Mouse (Mus musculus): Measurements from ENCODE around the gene Mgll. TPM values are rescaled to one million over a fixed set of nuclear protein-coding genes. Genes with fewer than 3 reads are reported as not detected.
A peak's percentile ranks its signal among the peaks of the same experiment; 100 is the strongest.

Gene Mgll
- total RNA-seq, 4 experiments from 2014 or later, result 162 to 167 (median 167) TPM

DNA sequence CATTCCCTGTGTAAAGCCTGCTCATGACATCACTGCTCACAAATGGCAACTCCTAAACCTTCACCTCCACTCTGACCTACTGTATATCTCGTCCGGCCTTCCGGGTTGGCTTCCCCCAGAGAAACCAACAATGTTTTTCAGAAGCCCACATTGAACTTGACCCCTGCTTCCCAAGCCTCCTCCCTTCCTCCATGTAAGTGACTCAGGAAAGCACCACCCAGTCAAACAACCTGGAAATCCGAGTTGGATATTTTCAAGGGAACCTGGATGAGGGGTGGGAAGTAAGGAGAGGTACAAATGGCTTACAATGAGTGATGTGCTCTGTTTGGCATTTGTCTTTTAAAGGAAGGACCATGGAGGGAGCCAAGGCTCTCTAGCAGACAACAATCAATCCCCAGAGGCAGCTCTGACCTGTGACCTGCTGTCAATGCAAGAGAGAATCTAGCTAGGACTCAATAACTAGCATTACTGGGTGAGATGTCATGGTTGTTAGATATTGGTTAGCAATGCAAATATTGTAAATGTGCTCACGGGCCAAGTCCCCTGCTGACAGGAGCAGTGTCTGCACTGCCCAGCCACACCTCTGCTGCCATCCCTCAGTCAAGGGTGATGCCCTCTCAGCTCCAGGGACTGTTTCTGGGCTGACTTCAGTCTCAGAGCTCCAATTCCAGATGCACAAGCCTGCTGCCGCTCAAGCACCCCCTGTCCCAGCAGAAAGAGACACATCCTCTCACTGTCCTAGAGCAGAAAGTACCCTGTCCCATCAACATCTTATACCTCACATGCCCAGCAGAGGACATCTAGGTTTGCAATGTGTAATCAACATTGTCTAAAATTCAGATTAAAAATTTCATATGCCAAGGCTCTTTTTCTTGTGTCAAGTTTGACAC lies 6.8 kb upstream of the Mgll start:
- DNase-seq (ENCODE audit: low spot score in 2 of 2), result no peak

DNA sequence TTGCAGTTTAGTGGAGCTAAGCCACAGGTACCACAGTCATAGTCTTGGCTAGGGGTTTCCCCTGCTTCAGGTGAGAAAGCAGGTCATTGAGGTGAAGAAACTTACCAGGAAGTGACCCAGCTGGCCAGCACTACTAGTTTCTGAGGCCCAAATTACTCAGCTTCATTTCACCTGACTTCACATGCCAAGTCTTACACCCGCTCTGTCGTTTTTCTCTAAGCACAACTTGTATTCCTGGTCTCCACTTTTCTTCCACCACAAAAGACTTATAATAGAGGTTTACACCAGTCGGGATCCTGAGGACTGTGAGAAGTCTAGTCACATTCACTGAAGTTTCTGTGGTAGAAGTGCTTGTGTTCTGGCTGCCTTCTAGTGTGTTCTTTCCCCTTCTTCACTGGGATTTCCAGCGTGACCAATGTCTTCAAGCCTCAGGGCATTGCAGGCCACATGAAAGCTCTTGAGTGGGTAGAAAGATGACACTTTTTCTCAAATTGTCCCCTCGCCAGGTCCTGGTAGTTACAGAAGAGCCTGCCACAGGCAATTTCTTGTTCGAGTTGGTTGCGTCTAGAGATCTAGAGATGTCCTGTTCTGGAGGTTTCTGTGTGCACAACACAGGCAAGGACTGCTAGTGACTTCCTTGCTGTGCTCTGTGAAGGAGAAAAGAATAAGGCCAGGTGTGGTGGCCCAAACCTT lies 6.0 kb upstream of the Mgll start:
- no peak for DNase-seq (ENCODE audit: low spot score in 2 of 2)

GRCm38 (mm10) chr6:88721059-88721458 lies 3.2 kb upstream of the Mgll start:
- DNase-seq (ENCODE audit: low spot score in 2 of 2), result no peak

- DNase-seq (ENCODE audit: low spot score in 2 of 2), result no peak
These were observed 1.3 kb upstream of the Mgll start for GRCm38 (mm10) chr6:88722906-88723305.

- no peak for DNase-seq (ENCODE audit: low spot score in 2 of 2)
These were observed 353 bp upstream of the Mgll start for GRCm38 (mm10) chr6:88723806-88724312.

- DNase-seq (ENCODE audit: low spot score in 2 of 2), result no peak
These were observed 1.4 kb downstream of the Mgll start for GRCm38 (mm10) chr6:88725590-88725989.

DNA sequence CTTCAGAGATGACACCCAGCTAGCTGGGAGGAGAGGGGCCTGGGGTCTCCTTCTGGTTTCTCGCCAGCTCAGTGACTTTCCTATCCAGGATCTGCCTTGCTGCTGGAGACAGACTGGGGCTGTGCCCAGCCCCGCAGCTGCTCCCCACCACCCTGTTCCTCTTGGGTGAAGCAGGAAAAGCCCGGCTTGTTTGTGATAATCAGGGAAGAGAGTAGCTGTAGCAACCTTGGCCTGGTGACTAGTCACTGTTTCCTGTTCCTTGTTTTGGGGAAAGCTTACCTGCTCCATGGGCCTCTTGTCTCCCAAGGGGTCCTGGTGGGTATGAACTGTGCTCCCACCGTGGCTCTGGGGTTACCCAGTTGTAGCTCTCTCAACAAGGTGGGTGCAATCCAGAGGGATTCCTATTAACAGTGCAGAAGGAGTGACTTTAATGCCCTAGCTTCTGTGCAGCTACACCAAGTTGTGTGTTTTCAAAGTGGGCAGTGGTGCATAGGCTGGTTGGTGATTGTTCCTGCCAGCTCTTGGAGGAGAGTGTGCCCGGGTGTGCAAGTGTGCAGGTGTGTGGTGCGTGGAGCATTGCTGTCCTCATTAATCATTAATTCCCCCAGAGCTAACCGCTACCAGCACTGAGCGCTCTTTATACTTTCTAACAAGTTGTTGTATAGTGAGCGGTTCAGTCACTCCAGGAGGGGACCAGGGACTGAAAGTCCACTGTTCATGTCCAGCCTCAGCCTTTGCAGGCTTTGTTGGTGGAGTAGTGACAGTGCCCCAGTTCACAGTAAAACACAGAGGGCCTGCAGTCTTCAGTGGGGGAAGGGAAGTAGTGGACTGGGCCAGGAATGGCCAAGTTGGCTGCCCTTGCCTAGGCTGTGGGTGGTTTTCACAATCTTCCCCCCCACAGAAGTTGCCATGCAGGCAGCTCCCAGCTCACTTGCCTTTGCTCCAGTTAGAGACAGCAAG lies 2.3 kb downstream of the Mgll start:
- DNase-seq (ENCODE audit: low spot score in 2 of 2), result peak; percentile 67 to 83

DNA sequence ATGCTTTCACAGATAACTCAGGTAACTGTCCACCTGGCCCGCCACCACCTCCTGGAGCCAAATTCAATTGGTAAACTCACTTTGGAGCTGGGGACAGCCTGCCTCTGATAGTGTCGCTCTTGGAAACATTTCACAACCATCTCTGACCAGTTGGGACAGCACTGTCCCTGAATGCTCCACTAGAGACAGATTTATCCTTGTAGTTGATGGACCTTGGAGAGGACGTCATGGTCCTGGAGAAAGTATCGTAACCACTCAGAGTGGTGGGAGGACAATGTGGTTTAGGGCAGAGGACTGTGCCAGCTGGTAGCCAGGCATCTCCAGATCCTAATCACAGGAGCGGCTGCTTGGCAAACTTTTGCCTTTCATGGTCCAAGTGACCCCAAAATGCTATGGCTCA lies 3.3 kb downstream of the Mgll start:
- no peak for DNase-seq (ENCODE audit: low spot score in 2 of 2)

DNA sequence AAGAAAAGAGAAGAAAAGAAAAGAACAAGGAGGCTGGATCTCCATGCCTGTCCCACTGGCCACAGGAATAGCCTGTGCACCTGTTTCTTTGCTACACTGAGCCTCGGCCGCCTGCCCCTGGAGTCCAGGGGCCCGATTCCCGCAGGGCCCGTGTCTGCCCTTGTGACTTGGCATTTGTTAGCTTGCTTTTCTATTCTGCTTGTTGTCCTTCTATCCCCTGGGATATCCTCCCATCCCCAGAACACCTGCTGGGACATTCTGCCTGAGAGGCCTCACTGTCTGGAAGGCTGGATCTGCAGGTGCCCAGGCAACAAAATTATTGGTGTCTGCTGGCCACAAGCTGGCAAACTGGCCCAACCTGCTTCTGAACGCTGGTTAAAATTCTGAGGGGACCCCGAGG lies 3.8 kb downstream of the Mgll start:
- no peak for DNase-seq (ENCODE audit: low spot score in 2 of 2)

- no peak for DNase-seq (ENCODE audit: low spot score in 2 of 2)
These were observed 4.3 kb downstream of the Mgll start for GRCm38 (mm10) chr6:88728515-88728914.

GRCm38 (mm10) chr6:88731211-88731751 lies 7.1 kb downstream of the Mgll start:
- DNase-seq (ENCODE audit: low spot score in 2 of 2), result no peak

DNA sequence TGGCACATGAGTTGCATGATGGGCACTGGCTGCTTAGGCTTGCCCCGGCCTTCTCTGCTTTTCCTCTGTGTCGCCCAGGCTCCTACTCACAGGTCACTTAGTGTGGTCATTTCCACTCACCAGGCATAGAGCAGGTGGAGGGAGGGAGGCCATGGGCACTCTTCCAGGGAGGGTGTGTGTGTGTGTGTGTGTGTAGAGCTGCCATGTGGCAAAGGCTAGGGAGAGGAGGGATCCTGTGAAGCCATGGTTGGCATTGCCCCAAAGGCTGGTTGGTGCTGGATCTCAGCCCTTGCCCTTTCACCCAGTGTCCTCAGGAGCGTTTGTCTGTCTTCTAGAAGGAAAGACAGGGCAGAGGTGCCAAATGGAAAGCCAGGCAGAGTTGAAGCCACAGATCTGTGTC lies 7.8 kb downstream of the Mgll start:
- no peak for DNase-seq (ENCODE audit: low spot score in 2 of 2)

GRCm38 (mm10) chr6:88732643-88733613 lies 8.7 kb downstream of the Mgll start:
- no peak for DNase-seq (ENCODE audit: low spot score in 2 of 2)

GRCm38 (mm10) chr6:88736337-88736736 lies 12.1 kb downstream of the Mgll start:
- no peak for DNase-seq (ENCODE audit: low spot score in 2 of 2)

DNA sequence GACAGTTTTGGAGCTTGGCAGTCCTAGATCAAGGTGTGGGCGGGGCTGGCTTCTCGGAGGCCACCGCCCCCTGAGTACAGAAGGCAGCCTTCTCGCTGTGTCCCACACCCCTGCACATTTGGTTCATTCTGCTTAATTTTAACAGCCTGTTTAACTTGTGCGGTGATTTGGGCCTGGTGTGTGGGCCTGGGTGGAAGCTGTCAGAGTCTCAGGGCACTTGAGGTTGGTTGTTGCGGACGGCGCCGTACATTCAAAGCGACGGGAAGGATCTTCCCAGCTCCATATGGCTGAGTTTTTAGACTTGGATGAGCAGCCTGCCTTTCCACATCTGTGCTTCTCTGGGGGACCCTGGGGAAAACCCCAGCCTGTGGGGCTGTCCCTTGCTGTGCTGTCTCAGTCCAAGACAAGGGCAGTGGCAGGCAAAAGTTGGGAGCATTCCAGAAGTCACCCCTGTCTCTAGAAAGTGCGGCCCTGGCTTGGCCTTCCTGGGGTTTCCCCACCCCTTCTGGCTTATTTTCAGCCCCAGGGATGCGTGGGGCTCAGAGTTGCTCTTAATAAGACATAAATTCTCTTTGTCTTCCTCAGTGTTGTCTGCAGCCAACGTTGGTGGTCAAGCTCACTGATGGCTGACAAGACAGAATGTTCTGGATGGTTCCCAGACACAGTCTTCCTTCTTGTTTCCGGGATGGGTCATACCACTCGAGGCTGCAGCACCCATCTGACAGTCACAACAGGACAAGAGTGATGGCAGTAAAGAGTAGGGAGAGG lies 12.7 kb downstream of the Mgll start:
- peak; percentile 71 to 77 for DNase-seq (ENCODE audit: low spot score in 2 of 2)

DNA sequence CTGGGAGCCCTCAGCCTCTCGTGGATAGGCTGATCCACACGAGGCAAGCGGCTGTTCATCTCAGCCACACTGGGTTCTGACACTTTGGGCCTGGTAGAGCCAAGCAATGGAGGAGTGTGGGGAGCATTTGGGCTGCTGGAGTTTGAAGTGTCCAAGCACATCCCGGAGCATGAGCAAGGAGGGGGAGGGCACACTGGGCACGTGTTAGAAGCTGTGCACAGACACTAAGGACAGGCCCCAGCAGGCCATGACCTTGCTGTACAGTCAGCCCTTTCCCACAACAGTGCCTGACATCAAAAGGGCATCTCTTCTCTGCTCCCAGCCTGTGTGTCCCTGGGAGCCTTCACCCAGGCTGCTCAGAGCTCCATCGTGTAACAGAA lies 13.3 kb downstream of the Mgll start:
- no peak for DNase-seq (ENCODE audit: low spot score in 2 of 2)

DNA sequence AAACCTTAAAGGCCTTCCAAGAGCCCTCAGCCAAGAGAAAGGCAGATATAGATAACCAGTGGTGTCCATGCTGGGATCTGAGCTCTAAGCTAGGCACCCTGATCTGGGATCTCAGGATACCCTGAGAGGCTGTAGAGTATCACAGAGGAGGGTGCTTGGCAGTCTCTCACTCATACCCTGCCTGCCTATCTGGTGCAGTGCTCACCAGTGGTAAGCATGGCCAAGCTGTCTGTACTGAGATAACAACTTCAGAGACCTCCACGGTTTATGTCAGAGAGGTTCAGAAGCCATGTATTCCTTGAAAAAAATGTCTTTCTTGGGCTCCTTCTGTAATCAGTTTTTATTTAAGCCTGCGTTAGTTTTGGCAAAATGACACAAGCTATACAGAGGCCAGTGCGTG lies 16.8 kb downstream of the Mgll start:
- DNase-seq (ENCODE audit: low spot score in 2 of 2), result no peak

- peak; percentile 72 to 74 for DNase-seq (ENCODE audit: low spot score in 2 of 2)
These were observed 17.6 kb downstream of the Mgll start for GRCm38 (mm10) chr6:88741791-88742190.
